Mouse (Mus musculus) layer of hippocampus, adult 8-10 months (tissue): ENCODE data around the gene Rnf166. TPM values are rescaled to one million over a fixed set of nuclear protein-coding genes. Genes with fewer than 3 reads are reported as not detected.

Experiments used
- DNase-seq, 2 experiments: peaks; one replicate each; pipeline ENCODE4 v3.0.0; 2022; ENCODE audit warnings: low spot score in 2 of 2
- total RNA-seq, 4 experiments: library from RNA; stranded (reverse); gene quantifications; 2 replicates each; pipeline ENCODE4 v1.2.4; 2022

Gene Rnf166
- 10 to 100 TPM; 26.9 to 40.7 (median 31.3) TPM for total RNA-seq

DNA sequence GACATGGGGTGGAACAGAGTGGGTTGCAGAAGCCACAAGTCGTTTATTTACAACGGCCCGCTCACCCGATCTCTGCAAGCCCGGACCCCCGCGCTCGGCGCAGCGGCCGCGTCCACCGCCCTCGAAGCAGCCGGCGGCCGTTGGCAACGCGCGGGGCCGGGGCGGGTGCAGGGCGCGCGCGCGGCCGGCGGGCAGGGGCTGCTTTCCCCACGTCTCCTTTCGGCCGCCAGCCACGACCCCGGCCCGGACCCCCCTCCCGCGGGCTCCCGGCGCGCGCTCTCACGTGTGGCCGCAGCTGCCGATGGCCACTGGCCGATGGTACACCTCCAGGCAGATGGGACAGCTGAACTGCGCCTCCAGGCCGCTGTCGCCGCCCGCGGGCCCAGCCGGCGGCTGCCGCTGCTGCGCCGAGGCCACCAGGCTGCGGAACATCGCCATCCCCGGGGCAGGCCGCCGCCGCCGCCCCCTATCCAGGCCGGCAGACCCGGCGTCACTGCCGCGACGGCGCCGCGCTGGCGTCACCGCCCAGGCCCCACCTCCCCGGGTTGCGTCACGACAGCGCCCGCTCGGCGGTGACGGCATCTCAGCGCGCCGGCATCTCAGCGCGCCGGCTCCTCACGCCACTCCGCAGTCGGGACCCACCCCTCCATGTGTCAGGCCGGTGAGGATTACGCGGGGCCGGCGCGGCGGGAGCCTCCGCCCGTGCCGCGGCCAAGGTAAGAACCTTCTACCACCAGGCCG lies at the start of gene Rnf166, which contains the start of gene Ctu2:
Gene Rnf166 (minus strand): TSS at position 485 of the 741 bp plus-strand sequence.
Gene Ctu2 (plus strand): TSS at position 564 of the 741 bp plus-strand sequence.
- DNase-seq = peak; percentile 72 to 87

DNA sequence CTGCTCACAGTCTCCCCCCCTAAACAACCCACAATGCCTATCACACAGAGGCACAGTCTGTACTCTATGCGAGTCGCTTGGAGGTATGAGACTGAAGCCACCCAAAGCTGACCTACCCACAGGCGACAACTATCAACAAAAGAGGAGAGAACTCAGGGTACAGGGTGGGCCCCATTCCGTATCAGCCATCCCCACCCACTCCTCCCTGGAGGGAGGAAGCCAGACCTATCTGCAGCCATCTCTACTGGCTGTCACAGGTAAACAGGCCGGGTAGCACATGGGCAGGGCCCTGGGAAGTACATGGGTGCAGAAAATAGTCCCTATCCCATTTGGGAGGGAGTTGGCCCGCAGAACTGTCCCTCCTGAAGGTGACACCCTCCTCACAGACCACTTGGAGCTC lies 49.1 kb upstream of the Rnf166 start:
- no peak for DNase-seq

GRCm38 (mm10) chr8:122524506-122524905 lies 48.6 kb upstream of the Rnf166 start:
- DNase-seq = no peak

- DNase-seq = peak in 1 of 2 experiments; percentile 23
Measured at GRCm38 (mm10) chr8:122523652-122524360, 47.9 kb upstream of the Rnf166 start.

DNA sequence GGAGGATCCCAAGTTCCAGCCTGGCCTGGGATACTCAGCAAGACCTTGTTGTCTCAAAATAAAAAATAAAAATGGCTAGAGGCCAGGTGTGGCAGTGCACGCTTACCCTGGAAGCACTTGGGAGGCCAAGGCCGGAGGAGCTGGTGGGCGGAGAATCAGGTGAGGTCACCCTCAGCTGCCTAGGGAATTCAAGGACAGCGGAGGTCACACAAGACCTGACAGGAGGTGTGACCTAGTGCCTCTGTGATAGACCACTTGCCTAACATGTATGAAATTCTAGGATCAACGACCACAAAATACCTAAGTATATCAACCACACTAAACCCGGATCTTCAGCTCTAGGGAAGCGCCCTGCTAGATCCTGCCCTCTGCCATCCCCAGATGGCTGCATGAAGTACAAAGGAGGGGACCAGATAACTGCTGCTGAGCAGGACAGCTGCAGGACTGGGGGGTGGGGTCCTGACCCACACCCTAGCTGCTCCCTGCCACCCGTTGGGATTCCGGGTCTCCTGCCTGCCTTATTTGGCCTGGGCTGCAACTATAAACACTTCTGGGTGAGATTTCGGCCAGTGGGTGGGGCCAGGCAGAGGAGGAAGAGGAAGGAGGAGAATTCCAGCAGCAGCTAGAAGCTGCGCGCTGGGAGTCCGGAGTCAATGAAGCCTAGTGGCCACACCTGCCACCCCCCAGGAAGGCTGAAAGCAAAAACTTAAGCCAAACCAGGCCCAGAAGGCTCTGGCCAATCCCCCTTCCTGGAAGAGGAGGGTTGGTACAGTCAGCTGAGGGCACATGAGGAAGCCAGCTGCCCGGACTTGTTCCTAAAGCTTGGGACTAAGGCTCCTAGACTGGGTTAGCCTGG lies 47.2 kb upstream of the Rnf166 start:
- no peak for DNase-seq

- DNase-seq = no peak
Measured at GRCm38 (mm10) chr8:122520611-122521010, 44.7 kb upstream of the Rnf166 start.

DNA sequence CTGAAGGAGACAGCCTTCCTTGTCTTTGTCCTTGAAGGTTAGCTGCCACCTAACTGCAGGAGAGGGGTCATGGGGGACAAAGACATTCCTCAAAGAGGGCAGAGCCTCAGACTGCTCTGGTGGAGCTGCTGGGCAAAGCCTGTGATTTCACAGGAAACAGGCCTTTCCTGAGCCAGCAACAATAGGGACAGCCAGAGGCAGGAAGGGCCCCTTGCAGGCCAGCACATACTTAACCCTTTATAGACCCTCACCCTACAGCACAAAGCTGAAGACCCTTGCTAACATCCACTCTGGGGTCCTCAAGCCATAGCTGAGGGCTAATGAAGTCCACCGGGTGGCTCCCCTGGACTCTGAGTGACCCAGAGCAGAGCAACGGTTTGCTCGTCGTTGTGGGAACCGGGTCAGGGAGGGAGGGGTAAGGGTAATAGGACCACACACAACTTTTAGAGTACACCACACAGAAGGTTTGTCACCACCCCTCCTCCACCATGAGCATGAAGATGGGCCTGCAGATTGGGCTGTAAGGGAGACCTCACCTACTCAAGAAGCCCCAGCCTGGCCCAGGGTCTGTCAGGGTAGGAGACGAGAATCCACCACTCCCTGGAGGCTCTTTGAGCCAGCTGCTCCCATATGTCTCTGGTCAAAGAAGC lies 41.8 kb upstream of the Rnf166 start:
- DNase-seq = no peak

DNA sequence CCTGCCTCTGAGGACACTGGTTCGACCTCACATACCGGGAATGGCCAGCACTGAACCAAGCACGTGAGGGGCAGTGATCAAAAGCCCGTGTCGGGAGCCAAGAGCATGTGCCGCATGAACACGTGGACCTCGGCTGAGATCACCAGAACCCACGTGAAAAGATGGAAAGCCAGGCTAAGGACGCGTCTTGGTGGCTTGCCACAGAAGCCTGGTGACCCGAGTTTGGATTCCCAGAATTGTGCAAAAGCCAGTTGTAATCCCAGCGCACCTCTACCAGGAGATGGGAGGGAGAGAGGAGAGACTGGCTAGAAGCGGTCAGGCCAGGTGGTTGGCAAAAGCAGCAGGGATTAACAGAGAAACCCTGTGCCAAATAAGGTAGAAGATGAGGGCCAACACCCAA lies 39.8 kb upstream of the Rnf166 start:
- no peak for DNase-seq

GRCm38 (mm10) chr8:122512392-122512791 lies 36.5 kb upstream of the Rnf166 start:
- DNase-seq = no peak

DNA sequence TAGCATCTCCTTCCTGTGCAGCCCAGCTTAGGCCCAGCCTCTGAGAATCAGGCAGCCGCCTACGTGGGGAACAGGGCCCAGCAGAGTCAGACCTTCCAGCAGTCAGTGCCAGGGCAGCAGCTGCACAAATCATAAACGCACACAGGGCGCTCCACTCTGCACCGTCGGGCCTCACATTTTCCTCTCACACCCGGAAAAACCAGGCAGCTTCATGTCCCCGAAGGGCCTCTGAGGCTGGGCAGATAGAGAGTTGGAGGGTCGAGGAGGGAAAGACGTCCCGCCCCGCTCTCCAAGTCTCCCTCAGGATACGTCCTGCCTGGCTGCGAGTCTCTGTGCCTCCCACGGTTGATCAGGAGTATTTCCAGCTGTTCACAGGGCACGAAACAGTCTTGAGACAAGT lies 35.7 kb upstream of the Rnf166 start:
- no peak for DNase-seq

DNA sequence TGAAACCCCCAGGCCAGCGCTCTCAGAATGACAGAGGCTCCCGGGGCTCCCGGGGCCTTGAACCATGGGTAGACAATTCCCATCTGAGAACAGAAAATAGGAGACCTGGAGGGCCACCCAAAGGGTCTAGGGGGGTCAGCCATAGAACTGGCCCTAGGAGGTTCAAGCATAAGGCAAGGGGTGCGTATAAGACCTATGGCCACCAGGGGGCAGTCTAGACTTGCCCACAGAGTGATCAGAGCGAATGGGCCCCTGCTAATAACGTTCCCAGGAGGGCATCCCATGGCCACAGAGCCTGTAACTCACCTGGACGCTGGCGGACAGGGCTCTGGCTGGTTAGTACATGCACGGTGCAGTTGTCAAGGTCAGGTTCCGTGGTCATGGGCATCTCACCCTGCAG lies 25.0 kb upstream of the Rnf166 start:
- DNase-seq = peak in 1 of 2 experiments; percentile 79

- no peak for DNase-seq
Measured at GRCm38 (mm10) chr8:122497912-122498311, 22.0 kb upstream of the Rnf166 start.

DNA sequence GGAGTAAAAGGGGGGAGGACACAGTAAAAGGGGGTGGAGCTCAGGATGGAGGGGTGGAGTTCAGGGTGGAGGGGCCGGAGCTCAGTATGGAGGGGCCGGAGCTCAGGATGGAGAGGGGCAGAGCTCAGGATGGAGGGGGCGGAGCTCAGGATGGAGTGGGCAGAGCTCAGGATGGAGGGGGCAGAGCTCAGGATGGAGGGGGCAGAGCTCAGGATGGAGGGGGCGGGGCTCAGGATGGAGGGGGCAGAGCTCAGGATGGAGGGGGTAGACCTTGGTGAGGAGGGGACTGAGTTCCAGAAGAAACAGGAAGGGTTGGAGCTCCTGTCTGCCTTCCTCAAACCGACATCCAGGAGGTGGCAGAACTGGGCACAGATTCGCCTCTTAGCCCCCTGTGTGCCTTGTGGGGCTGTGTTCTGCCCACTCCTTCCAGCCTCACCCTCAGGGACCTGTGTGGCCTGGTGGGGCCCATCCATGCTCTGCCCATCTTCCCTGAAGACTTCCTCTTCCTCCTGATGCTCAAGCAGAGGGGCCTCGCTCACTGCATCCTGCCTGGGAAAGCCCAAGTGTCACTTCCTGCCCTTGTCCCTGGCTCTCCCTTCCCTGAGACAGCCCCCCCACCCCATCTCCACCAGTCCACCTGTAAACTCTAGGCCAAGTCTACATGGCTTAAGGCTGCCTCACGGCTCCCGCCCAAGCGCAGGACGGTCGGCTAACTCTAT lies 21.3 kb upstream of the Rnf166 start:
- DNase-seq = no peak

DNA sequence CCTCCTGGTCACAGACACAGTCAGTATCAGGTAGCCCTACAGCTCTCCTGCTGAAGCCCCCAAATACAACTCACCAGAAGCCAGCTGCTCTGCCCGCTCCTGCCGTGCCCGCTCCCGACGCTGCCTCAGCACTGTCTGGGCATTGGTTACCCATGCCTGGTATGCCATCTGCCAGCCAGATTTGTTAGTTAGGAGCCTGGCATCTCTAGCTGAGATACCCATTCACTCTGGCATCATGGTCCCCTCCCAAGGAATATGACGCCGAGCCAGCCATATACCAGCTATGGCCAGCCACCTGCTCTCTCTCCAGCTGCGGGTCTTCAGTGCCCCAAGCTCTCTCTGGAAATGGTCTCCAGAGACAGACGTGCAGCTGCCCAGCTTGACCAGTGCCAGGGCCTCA lies 12.5 kb upstream of the Rnf166 start:
- peak in 1 of 2 experiments; percentile 43 for DNase-seq

DNA sequence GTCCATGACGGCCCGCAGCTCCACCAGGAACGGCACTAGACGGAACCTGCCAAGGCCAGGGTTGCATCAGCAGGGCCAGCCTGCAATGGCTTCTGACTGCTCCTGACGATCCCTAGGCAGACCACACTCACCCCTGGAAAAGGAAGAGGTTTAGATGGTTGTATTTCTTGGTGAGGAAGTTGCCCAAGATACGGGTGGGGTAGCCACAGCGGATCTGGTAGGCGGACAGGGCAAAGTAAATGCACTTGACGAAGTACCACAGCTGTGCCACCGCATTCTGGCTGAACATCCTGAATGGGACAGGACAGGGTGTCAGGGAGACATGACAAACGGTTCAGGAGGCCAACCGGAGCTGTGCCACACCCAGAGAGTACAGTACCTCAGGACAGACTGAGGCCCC lies 9.0 kb upstream of the Rnf166 start:
- no peak for DNase-seq

DNA sequence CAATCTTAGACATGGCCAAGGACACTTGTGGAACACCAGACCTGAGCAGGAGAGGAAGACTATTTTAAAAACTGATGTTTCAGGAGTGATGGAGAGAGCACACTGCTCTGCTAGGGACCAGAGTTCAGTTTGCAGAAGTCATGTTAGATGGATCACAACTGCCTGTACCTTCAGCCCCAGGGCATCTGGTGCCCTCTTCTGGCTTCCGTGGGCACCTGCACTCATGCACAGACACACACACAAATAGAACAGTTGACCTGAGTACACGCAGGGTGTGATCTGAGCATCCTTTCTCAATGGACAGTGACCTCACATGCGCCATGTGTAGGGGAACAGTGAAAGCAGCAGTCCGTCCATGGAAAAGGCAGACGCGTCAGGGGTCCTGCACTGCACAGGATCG lies 8.0 kb upstream of the Rnf166 start:
- no peak for DNase-seq

DNA sequence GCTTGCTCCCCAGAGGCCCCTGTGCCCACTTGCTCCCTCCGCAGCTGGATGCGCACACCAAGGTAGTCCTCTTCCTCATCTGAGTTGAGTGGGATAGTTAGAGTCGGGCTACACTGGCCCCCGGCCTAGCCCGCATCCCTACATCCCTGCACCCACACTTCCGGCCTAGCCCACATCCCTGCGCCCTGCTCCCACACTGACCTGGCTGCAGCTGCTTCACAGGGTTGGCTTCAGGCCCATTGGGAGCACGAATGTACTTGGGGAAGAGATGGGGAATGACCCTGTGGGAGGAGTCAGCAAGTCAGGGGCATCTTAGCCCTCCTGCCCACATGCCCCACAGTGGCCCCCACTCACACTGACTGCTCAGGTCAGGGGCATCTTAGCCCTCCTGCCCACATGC lies 6.6 kb upstream of the Rnf166 start:
- no peak for DNase-seq

DNA sequence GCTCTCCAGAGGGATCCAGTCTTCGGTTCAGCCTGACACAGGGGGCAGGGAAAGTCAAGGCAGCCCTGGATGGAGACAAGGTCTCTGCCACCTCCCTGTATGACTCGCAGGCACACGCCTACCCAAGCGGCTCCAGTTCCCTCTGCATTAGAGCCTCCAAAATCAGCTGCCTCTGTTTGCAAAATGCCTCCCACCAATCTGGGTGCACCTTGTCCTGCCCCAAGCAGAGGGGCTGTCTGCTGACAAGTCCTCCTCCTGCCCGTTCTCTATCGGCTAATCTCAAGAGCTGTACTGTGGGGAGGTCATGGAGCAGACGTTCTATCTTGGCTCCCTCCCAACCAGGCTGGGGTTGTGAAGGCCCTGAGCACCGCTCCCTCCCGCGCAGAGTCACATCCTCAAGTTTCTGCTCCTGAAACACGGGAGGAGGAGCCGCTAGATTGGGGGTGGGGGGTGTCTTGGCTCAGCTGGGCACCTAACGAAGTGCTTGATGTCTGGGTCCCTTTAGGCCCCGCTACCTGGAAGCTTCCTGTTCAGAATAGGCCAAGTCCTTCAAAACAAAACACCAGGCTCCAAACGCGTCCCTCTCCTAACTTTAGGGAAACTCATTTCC lies 808 bp downstream of the Rnf166 start:
- no peak for DNase-seq

DNA sequence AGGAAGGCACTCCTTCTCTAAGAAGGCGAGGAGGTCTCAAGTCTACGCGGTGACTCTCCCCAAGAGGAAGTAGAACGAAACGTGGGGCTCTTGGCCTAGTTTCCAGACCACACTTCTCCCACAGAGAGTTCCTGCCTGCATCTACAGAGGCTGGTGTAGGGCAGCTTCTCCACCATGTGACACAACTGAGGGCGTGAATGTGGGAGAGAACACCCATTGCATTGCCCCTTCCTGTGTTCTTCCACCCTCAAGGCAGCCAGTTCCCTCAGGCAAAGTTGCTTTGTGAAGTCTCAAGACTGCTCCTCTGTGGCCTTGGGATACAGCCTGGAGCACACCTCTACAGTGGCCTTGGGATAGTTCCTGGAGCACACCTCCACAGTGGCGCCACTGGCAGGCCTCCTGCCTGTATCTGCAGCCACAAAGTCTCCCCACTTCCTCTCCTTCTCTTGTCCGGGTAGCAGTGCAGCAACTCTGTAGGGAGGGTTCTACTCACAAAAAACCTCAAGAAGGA lies 1.9 kb downstream of the Rnf166 start:
- DNase-seq = no peak

- no peak for DNase-seq
Measured at GRCm38 (mm10) chr8:122470691-122471090, 5.2 kb downstream of the Rnf166 start.
